Mouse (Mus musculus) right cerebral cortex, postnatal 10 days (tissue): ENCODE data around the gene Prss42.
A peak's percentile ranks its signal among the peaks of the same experiment; 100 is the strongest.
"Not testable (repeated sequence)": the region's sequence is repeated elsewhere in the genome, so short reads cannot be mapped to it uniquely, and the experiment has no call there.

Experiments
- DNase-seq, 2 experiments: peaks; one replicate each; pipeline ENCODE4 v3.0.0; 2021; ENCODE audit warnings: low spot score in 2 of 2

Prss42 gene

GRCm38 (mm10) chr9:110788169-110788568 is 9.8 kb upstream of the Prss42 start:
- no peak for DNase-seq

- DNase-seq, result no peak
These were observed 7.5 kb upstream of the Prss42 start for GRCm38 (mm10) chr9:110790462-110790861.

GRCm38 (mm10) chr9:110797013-110797412 is 953 bp upstream of the Prss42 start:
- DNase-seq, result no peak

- no peak for DNase-seq
These were observed 3.0 kb downstream of the Prss42 start for GRCm38 (mm10) chr9:110800834-110801479.

- DNase-seq, result no peak
These were observed 5.3 kb downstream of the Prss42 start for GRCm38 (mm10) chr9:110803294-110803693.

- no peak for DNase-seq
These were observed 12.1 kb downstream of the Prss42 start for GRCm38 (mm10) chr9:110810051-110810450.

- DNase-seq, result no peak
These were observed 15.8 kb downstream of the Prss42 start, which contains the start of gene Prss44 for GRCm38 (mm10) chr9:110813789-110814188. Prss44 (plus strand) TSS chr9:110813994.

GRCm38 (mm10) chr9:110820546-110820945 is 22.6 kb downstream of the Prss42 start:
- DNase-seq, result not testable (repeated sequence)

GRCm38 (mm10) chr9:110821436-110821835 is 23.5 kb downstream of the Prss42 start:
- DNase-seq, result no peak

GRCm38 (mm10) chr9:110825426-110825825 is 27.5 kb downstream of the Prss42 start:
- DNase-seq, result no peak

GRCm38 (mm10) chr9:110825832-110826231 is 27.9 kb downstream of the Prss42 start:
- DNase-seq, result no peak

- no peak for DNase-seq
These were observed 28.4 kb downstream of the Prss42 start, which contains the start of gene Prss43 for GRCm38 (mm10) chr9:110826390-110826789. Prss43 (plus strand) TSS chr9:110826690.

- DNase-seq, result no peak
These were observed 35.1 kb downstream of the Prss42 start for GRCm38 (mm10) chr9:110833021-110833420.

GRCm38 (mm10) chr9:110834411-110834810 is 36.4 kb downstream of the Prss42 start, which contains the start of gene Prss45:
Prss45 (plus strand) TSS chr9:110834588.
- no peak for DNase-seq

- no peak for DNase-seq
These were observed 37.0 kb downstream of the Prss42 start for GRCm38 (mm10) chr9:110834961-110835360.

- DNase-seq, result peak; percentile 60 to 61
These were observed 38.1 kb downstream of the Prss42 start for GRCm38 (mm10) chr9:110836112-110836511.

GRCm38 (mm10) chr9:110840905-110841304 is 42.9 kb downstream of the Prss42 start:
- no peak for DNase-seq

- no peak for DNase-seq
These were observed 43.5 kb downstream of the Prss42 start for GRCm38 (mm10) chr9:110841438-110841837.

- DNase-seq, result no peak
These were observed 46.2 kb downstream of the Prss42 start, which contains the start of gene Prss46 for GRCm38 (mm10) chr9:110844206-110844605. Prss46 (plus strand) TSS chr9:110844506.

- DNase-seq, result no peak
These were observed 51.2 kb downstream of the Prss42 start for GRCm38 (mm10) chr9:110849162-110849561.
